Mouse (Mus musculus): Measurements from ENCODE around the gene Babam2.
"Not testable (repeated sequence)": the region's sequence is repeated elsewhere in the genome, so short reads cannot be mapped to it uniquely, and the experiment has no call there.

The Babam2 gene

DNA sequence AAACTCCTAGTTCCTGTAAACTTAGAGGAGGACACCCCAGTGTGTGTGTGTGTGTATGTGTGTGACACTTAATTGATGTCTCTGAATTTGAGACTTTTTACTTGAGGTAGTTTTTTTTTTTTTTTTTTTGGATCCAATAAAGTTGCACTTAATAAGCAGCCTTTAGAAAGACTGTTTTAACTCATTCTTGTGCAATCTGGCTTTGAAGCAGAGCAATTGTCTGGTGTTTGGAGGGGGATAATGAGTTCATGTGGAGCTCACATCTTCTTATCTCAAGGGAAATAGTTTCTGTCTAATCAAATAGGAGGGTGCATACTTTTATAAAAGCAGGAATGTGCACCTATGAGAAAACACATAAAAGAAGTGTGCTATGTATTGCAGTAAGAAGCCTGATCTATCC is 142.5 kb downstream of the Babam2 start:
- no peak for DNase-seq

DNA sequence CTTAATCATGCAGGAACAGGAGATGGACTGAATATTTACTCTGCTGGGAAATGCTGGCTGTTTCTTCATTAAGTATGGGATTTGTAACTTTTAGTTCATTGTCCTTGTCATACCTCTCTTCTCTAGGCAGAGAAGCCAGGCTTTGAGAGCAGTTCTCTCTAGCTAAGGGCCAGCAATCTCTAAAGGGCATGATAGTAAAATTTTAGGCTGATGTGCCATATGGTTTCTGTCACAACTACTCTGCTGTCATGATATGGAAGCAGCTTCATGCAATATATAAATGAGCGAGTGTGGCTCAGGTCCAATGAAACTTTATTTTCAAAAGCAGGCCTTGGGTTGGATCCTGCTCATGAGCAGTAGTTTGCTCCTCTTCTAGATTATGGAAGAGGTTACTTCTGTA is 142.9 kb downstream of the Babam2 start:
- DNase-seq: no peak

DNA sequence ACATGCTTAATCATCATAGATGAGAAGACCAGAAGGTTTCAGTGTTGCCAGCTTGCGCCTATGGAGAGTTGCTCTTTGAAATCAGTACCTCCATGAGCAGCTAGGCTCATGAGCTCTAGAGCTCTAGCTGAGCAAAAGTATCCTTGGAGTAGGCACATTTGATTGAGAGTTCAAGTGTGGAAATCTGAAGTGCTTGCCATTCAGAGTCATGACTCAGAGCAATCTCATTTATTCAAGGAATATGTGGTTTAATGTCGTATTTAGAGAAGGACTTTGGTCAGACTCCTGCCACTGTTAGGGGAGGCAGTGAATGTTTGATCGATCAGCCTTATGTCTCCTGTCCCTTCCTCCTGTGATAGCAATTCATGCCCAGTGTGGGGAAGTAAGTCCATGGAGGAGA is 147.4 kb downstream of the Babam2 start:
- no peak for DNase-seq

- DNase-seq: no peak
Measured at GRCm38 (mm10) chr5:31846971-31847370, 149.5 kb downstream of the Babam2 start.

GRCm38 (mm10) chr5:31848995-31849394 is 151.5 kb downstream of the Babam2 start:
- no peak for DNase-seq

GRCm38 (mm10) chr5:31852786-31853185 is 155.3 kb downstream of the Babam2 start:
- DNase-seq: no peak

- peak; percentile 11 to 33 for DNase-seq
Measured at GRCm38 (mm10) chr5:31853831-31854230, 156.3 kb downstream of the Babam2 start.

GRCm38 (mm10) chr5:31858877-31859276 is 161.4 kb downstream of the Babam2 start:
- DNase-seq: not testable (repeated sequence)

- DNase-seq: no peak
Measured at GRCm38 (mm10) chr5:31860426-31860825, 162.9 kb downstream of the Babam2 start.

- DNase-seq: no peak
Measured at GRCm38 (mm10) chr5:31860831-31861624, 163.5 kb downstream of the Babam2 start.

DNA sequence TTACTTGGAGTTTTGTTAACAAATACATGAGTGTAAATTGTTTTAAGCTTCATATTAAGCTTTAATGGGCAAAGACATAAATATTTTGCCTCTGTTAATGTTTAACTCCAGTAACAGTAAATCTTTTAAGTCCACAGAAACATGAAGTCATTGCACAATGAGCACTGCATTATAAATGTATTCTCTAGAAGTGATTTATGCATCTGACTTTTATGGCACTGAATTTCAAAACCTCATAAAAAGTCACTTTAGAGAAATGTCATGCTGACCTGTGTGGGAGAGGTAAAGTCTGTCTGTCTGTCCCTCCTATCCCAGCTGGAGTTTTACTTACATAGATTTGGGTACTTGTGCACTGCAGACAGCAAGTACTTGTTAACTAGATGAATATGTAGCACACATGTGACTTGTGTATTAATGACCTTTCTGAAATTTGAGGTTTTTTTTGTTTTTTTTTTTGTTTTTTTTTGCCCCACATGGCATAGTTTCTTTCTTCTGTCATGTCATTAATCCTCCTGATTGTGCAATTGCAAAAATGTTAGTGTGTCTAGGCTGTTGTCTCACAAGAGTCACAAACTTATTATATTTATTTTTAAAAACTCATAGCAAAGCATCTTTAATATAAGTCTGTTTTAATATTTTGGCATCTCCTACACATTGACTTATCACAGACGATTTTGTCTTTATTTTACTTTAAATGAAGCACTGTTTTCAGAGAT is 165.4 kb downstream of the Babam2 start:
- DNase-seq: no peak

- DNase-seq: no peak
Measured at GRCm38 (mm10) chr5:31864095-31864494, 166.6 kb downstream of the Babam2 start.

DNA sequence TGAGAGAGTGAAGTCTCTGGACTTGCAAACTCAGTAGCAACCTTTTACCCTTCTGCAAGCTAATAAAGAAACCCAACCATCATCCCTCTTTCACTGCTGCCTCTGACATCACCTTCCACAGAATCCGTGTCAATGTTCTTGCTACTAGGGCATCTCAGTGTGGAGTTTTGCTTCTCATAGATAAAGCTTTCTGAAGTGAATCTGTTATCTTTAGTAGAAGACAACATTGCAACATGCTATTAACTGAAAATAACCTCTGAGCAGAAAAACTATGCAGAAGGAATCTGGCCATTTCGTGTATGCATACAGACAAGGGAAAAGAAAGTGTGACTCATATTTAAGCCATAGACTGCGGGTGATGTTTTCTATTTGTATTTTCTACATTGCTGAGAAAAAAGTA is 168.6 kb downstream of the Babam2 start:
- no peak for DNase-seq

GRCm38 (mm10) chr5:31870856-31871520 is 173.5 kb downstream of the Babam2 start:
- DNase-seq: no peak

GRCm38 (mm10) chr5:31873328-31873727 is 175.8 kb downstream of the Babam2 start:
- no peak for DNase-seq

DNA sequence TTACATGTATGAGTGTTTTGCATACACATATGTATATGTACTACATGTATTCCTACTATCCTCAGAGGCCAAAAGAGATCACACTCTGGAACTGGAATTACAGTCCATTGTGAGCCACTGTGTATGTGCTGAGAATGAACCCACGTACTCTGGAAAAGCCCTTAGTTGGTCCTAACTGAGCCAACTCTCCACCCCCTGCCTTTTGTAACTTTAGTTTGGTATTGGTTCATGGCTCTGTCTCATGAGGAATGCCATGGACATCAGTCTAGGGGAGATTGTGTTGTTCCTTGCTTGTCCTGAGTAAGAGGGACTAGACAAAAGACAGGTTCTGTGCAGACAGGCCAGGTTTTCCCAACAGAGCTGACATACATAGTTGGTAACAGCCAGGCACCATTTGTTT is 177.1 kb downstream of the Babam2 start:
- no peak for DNase-seq

DNA sequence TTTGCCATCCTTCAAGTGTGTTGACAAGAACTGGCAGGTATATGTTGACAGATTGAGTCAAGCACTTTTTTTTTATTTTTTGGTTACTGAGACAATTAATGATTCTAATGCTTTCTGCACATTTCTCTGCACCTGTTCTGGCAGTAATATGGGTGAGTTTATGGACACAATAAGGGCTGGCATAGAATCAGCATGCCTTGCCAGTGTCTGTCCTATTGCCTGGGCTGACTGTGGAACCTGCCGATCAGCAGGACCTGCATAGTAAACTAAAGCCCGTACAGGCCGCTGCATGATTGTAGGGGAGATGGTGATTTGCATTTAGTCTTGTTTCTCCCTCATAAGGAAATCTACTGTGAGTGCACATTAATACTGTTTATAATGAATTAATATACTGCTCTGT is 178.0 kb downstream of the Babam2 start:
- peak; percentile 41 to 42 for DNase-seq

GRCm38 (mm10) chr5:31876216-31876974 is 178.9 kb downstream of the Babam2 start:
- DNase-seq: no peak

GRCm38 (mm10) chr5:31880457-31880856 is 183.0 kb downstream of the Babam2 start:
- DNase-seq: no peak

DNA sequence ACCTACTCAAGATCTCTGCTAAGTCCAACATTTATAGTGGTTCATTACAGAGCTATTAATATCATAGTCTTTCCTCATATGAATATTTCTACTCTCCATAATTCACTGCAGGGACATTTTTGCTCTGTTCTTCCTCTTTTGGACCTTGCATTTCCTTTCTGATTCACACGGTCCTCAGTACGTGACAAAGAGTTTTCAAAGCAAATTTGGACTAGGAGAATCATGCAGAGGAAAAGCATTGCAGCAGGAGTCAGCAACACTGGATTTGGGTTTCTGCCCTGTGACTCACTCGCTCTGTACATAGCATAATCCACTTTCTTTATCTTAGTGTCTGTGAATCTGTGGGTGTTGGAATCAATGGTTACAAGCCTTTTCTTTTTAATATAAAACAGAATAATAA is 184.8 kb downstream of the Babam2 start:
- DNase-seq: no peak

DNA sequence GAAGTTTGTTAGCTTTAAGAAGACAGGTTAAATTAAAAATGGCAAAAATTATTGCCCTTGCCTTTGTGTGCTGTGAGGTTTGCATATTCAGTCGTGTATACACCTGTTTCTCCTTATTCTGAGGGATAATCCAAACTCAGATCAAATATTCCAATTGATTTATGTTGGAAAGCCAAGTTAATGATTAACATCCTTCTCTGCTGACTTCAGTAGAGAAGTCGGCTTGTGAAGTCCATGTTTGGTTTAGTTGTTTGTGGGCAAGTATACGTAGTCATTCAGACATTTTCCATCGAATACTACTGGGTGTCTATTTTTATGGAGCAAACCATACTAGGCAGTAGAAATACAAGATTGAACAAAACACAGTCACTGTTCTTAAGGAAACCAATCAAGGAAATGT is 187.5 kb downstream of the Babam2 start:
- no peak for DNase-seq

DNA sequence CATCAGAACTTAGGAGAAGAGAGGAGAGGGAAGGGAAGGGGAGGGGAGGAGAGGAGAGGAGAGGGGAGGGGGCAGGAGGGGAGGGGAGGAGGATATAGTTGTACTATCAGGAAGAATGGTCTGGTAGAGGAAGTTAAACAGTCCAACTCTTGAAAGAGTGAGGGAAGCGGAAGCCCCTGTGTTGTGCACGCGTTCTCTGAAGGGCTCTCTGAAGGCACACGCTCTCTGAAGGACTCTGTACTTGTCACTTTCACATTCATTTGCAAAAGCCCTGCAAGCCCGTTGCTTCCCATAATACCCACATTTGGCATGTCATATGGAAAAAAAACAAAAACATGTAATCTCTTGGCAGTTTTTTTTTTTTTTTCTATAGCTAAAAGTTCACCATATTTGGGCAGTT is 190.1 kb downstream of the Babam2 start:
- no peak for DNase-seq

DNA sequence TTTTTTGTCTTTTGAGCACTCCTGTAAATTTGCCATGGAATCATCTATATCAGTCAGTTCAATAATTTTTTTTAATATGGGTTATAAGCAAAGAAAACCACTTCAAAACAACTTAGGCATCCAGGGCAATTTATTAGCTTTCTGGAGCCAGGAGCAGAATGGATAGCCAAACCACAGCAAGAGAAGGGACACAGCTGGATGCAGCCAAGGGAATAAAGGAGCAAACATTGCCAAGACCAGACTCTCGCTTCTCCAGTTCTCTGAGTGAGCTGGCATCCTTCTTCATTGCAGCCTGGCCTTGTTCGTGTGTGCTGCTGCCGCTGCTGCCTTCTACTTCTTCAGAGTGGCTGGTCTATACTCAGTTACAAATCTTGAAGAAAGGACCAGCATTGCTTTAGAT is 190.9 kb downstream of the Babam2 start:
- no peak for DNase-seq

All from cerebellum, adult 18-20 months (tissue).